Mouse (Mus musculus) urinary bladder, postnatal 10 days (tissue): ENCODE data around the gene Kantr.

Experiments
- DNase-seq: peaks from one replicate; pipeline ENCODE4 v3.0.0; 2022; ENCODE audit warnings: low spot score

Gene Kantr

GRCm38 (mm10) chrX:152279384-152279783 is 47.9 kb downstream of the Kantr start:
- no peak for DNase-seq

- no peak for DNase-seq
Observed at GRCm38 (mm10) chrX:152271189-152271588, 56.1 kb downstream of the Kantr start.
